Mouse (Mus musculus): ENCODE measurements around the gene Vps37d. TPM values are rescaled to one million over a fixed set of nuclear protein-coding genes. Genes with fewer than 3 reads are reported as not detected.

The Vps37d gene
- total and polyA plus RNA-seq, 2 experiments = 0.18 to 0.66 TPM

- H3K4me3 ChIP-seq (ENCODE audit: insufficient read depth, low read depth, low read length) = peak overlapping the region; percentile 40
- H3K36me3 ChIP-seq (ENCODE audit: control insufficient read depth, insufficient read depth, low read length) = no peaks in the 10 kb centered on the region
- TF ChIP-seq CTCF (IDR thresholded peaks at IDR 0.05; ENCODE audit: low read depth, low read length) = no peak
- H3K9ac ChIP-seq (ENCODE audit: low read depth, low read length) = no peak overlapping the region
- no peaks in the 10 kb centered on the region for H3K79me2 ChIP-seq (ENCODE audit: control insufficient read depth, insufficient read depth, low read length)
- peaks cover 8% of the 10 kb centered on the region; the same call in 1 of the 2 replicates for H3K4me1 ChIP-seq (ENCODE audit: control insufficient read depth, insufficient read depth, low read length)
- 66% methylated on average over 21 of the region's 21 CpGs for WGBS
- H3K27ac ChIP-seq (replicated peaks; ENCODE audit: insufficient read depth, low read depth, low read length) = no peak overlapping the region
- no peaks in the 10 kb centered on the region for H3K27me3 ChIP-seq (ENCODE audit: control insufficient read depth, insufficient read depth, low read length)
- peak; percentile 36 for DNase-seq (ENCODE audit: extremely low read depth, low read depth, low spot score)
Observed at GRCm38 (mm10) chr5:135042105-135042788, 35.8 kb downstream of the Vps37d start.

- Histone ChIP-seq H3K4me1 (ENCODE audit: control insufficient read depth, insufficient read depth, low read length) (peaks cover 13% of the 10 kb centered on the region), H3K27me3 (ENCODE audit: control insufficient read depth, insufficient read depth, low read length) (no peaks in the 10 kb centered on the region), H3K9ac (ENCODE audit: low read depth, low read length) (no peak overlapping the region), H3K27ac (replicated peaks; ENCODE audit: insufficient read depth, low read depth, low read length) (no peak overlapping the region), H3K4me3 (ENCODE audit: insufficient read depth, low read depth, low read length) (no peak overlapping the region), H3K36me3 (ENCODE audit: control insufficient read depth, insufficient read depth, low read length) (no peaks in the 10 kb centered on the region), H3K79me2 (ENCODE audit: control insufficient read depth, insufficient read depth, low read length) (no peaks in the 10 kb centered on the region)
- 45% methylated on average over 11 of the region's 11 CpGs for WGBS
- DNase-seq (ENCODE audit: extremely low read depth, low read depth, low spot score) = no peak
- TF ChIP-seq POLR2A (IDR thresholded peaks at IDR 0.05; ENCODE audit: extremely low read depth, insufficient read depth, low read length) (no peak), CTCF (IDR thresholded peaks at IDR 0.05; ENCODE audit: low read depth, low read length) (no peak)
Observed at GRCm38 (mm10) chr5:135040777-135041176, 37.3 kb downstream of the Vps37d start.

- Histone ChIP-seq H3K9ac (ENCODE audit: low read depth, low read length) (no peak overlapping the region), H3K36me3 (ENCODE audit: control insufficient read depth, insufficient read depth, low read length) (no peaks in the 10 kb centered on the region), H3K27me3 (ENCODE audit: control insufficient read depth, insufficient read depth, low read length) (no peaks in the 10 kb centered on the region), H3K79me2 (ENCODE audit: control insufficient read depth, insufficient read depth, low read length) (no peaks in the 10 kb centered on the region), H3K27ac (replicated peaks; ENCODE audit: insufficient read depth, low read depth, low read length) (no peak overlapping the region), H3K4me3 (ENCODE audit: insufficient read depth, low read depth, low read length) (no peak overlapping the region), H3K4me1 (ENCODE audit: control insufficient read depth, insufficient read depth, low read length) (peaks cover 18% of the 10 kb centered on the region)
- no peak for DNase-seq (ENCODE audit: extremely low read depth, low read depth, low spot score)
- whole genome bisulfite sequencing = 64% methylated on average over 6 of the region's 6 CpGs
- no peak for TF ChIP-seq POLR2A (IDR thresholded peaks at IDR 0.05; ENCODE audit: extremely low read depth, insufficient read depth, low read length)
- no peak for TF ChIP-seq CTCF (IDR thresholded peaks at IDR 0.05; ENCODE audit: low read depth, low read length)
Observed at GRCm38 (mm10) chr5:135040059-135040458, 38.0 kb downstream of the Vps37d start.

- 74% methylated on average over 9 of the region's 9 CpGs for WGBS
- Histone ChIP-seq H3K4me3 (ENCODE audit: insufficient read depth, low read depth, low read length) (no peak overlapping the region), H3K36me3 (ENCODE audit: control insufficient read depth, insufficient read depth, low read length) (no peaks in the 10 kb centered on the region), H3K27ac (replicated peaks; ENCODE audit: insufficient read depth, low read depth, low read length) (no peak overlapping the region), H3K27me3 (ENCODE audit: control insufficient read depth, insufficient read depth, low read length) (no peaks in the 10 kb centered on the region), H3K4me1 (ENCODE audit: control insufficient read depth, insufficient read depth, low read length) (peaks cover 18% of the 10 kb centered on the region), H3K9ac (ENCODE audit: low read depth, low read length) (no peak overlapping the region), H3K79me2 (ENCODE audit: control insufficient read depth, insufficient read depth, low read length) (no peaks in the 10 kb centered on the region)
- no peak for DNase-seq (ENCODE audit: extremely low read depth, low read depth, low spot score)
- no peak for TF ChIP-seq CTCF (IDR thresholded peaks at IDR 0.05; ENCODE audit: low read depth, low read length)
- TF ChIP-seq POLR2A (IDR thresholded peaks at IDR 0.05; ENCODE audit: extremely low read depth, insufficient read depth, low read length) = no peak
Observed at GRCm38 (mm10) chr5:135039541-135039940, 38.5 kb downstream of the Vps37d start.

GRCm38 (mm10) chr5:135037946-135038345 is 40.1 kb downstream of the Vps37d start:
- Histone ChIP-seq H3K27ac (replicated peaks; ENCODE audit: insufficient read depth, low read depth, low read length) (no peak overlapping the region), H3K9ac (ENCODE audit: low read depth, low read length) (no peak overlapping the region), H3K79me2 (ENCODE audit: control insufficient read depth, insufficient read depth, low read length) (no peaks in the 10 kb centered on the region), H3K36me3 (ENCODE audit: control insufficient read depth, insufficient read depth, low read length) (no peaks in the 10 kb centered on the region), H3K27me3 (ENCODE audit: control insufficient read depth, insufficient read depth, low read length) (no peaks in the 10 kb centered on the region), H3K4me1 (ENCODE audit: control insufficient read depth, insufficient read depth, low read length) (peaks cover 24% of the 10 kb centered on the region), H3K4me3 (ENCODE audit: insufficient read depth, low read depth, low read length) (no peak overlapping the region)
- DNase-seq (ENCODE audit: extremely low read depth, low read depth, low spot score) = no peak
- TF ChIP-seq POLR2A (IDR thresholded peaks at IDR 0.05; ENCODE audit: extremely low read depth, insufficient read depth, low read length) = no peak
- no peak for TF ChIP-seq CTCF (IDR thresholded peaks at IDR 0.05; ENCODE audit: low read depth, low read length)
- WGBS = 71% methylated on average over 3 of the region's 3 CpGs

GRCm38 (mm10) chr5:135035608-135036359 is 42.3 kb downstream of the Vps37d start:
- Histone ChIP-seq H3K27me3 (ENCODE audit: control insufficient read depth, insufficient read depth, low read length) (no peaks in the 10 kb centered on the region), H3K4me1 (ENCODE audit: control insufficient read depth, insufficient read depth, low read length) (peaks cover 26% of the 10 kb centered on the region), H3K36me3 (ENCODE audit: control insufficient read depth, insufficient read depth, low read length) (no peaks in the 10 kb centered on the region), H3K4me3 (ENCODE audit: insufficient read depth, low read depth, low read length) (no peak overlapping the region), H3K79me2 (ENCODE audit: control insufficient read depth, insufficient read depth, low read length) (no peaks in the 10 kb centered on the region), H3K27ac (replicated peaks; ENCODE audit: insufficient read depth, low read depth, low read length) (peak overlapping the region; percentile 20), H3K9ac (ENCODE audit: low read depth, low read length) (no peak overlapping the region)
- WGBS = 22% methylated on average over 18 of the region's 18 CpGs
- no peak for TF ChIP-seq POLR2A (IDR thresholded peaks at IDR 0.05; ENCODE audit: extremely low read depth, insufficient read depth, low read length)
- TF ChIP-seq CTCF (IDR thresholded peaks at IDR 0.05; ENCODE audit: low read depth, low read length) = no peak
- peak; percentile 99 for DNase-seq (ENCODE audit: extremely low read depth, low read depth, low spot score)
